Mouse (Mus musculus) forebrain, postnatal 0 days (tissue): Measurements from ENCODE around the gene Snx29. TPM values are rescaled to one million over a fixed set of nuclear protein-coding genes. Genes with fewer than 3 reads are reported as not detected.
"Not testable (repeated sequence)": the region's sequence is repeated elsewhere in the genome, so short reads cannot be mapped to it uniquely, and the experiment has no call there.

ENCODE experiments used
- ATAC-seq: fragments of 200-750 bp; cut with Nextera tagmentation; 2 replicates; pipeline ENCODE4 v1.8.0; 2017; ENCODE audit warnings: mild to moderate bottlenecking, moderate library complexity
- DNase-seq: peaks from one replicate; pipeline ENCODE4 v3.0.0-alpha.2; 2015
- H3K27ac ChIP-seq: fragments of 300-500 bp; sonication (generic); 2 replicates; pipeline ENCODE4 v1.5.1; 2014; ENCODE audit warnings: low read depth, mild to moderate bottlenecking, antibody characterized with exemption, low read length, moderate library complexity, mixed read lengths
- H3K27me3 ChIP-seq: fragments of 300-500 bp; sonication (generic); 2 replicates; pipeline ENCODE4 v1.6.1; 2014; ENCODE audit warnings: mild to moderate bottlenecking, low read length, mixed read lengths; ENCODE audit not compliant: insufficient read depth
- H3K36me3 ChIP-seq: fragments of 300-500 bp; sonication (generic); 2 replicates; pipeline ENCODE4 v1.6.1; 2014; ENCODE audit warnings: mild to moderate bottlenecking, moderate library complexity; ENCODE audit not compliant: insufficient read depth
- H3K4me1 ChIP-seq: fragments of 300-500 bp; sonication (generic); 2 replicates; pipeline ENCODE4 v1.6.1; 2014; ENCODE audit warnings: antibody characterized with exemption; ENCODE audit not compliant: insufficient read depth
- H3K4me2 ChIP-seq: fragments of 300-500 bp; sonication (generic); 2 replicates; pipeline ENCODE4 v1.6.1; 2014; ENCODE audit warnings: low read depth, mild to moderate bottlenecking, moderate library complexity
- H3K4me3 ChIP-seq: fragments of 300-500 bp; sonication (generic); 2 replicates; pipeline ENCODE4 v1.5.1; 2014; ENCODE audit warnings: low read depth, low read length, mixed read lengths
- H3K9ac ChIP-seq: fragments of 300-500 bp; sonication (generic); 2 replicates; pipeline ENCODE4 v1.6.1; 2014; ENCODE audit warnings: mild to moderate bottlenecking
- H3K9me3 ChIP-seq: fragments of 300-500 bp; sonication (generic); 2 replicates; pipeline ENCODE4 v1.6.1; 2016; ENCODE audit warnings: low read length
- CTCF ChIP-seq: sonication (generic); IDR thresholded peaks from 2 replicates; pipeline ENCODE4 v1.5.1; 2016; ENCODE audit warnings: antibody characterized with exemption, control low read depth, low read depth
- WGBS: fragments of 180-500 bp; shearing (Covaris S2); extraction: QIAGEN DNeasy Blood & Tissue Kit; methylation state at CpG from one replicate; pipeline ENCODE4 v1.1.7; 2014; 5-methylcytosine and 5-hydroxymethylcytosine counted together
- polyA plus RNA-seq: library from polyadenylated mRNA; unstranded; fragments of >200 nt; fragmentation: Nextera tagmentation; extraction: Ambion mirVana; gene quantifications from 2 replicates; pipeline ENCODE4 v1.2.1, GENCODE M21; 2015
- total RNA-seq: library from RNA; depleted of rRNA; stranded (reverse); fragments of >200 nt; gene quantifications from 2 replicates; pipeline ENCODE4 v1.2.3, GENCODE M21; 2014

The Snx29 gene
- total and polyA plus RNA-seq, 2 experiments from 2014 or later = 5.8 to 20.6 TPM

- not testable (repeated sequence) for H3K27ac ChIP-seq, H3K36me3 ChIP-seq, H3K4me3 ChIP-seq, DNase-seq, H3K4me1 ChIP-seq, H3K27me3 ChIP-seq, H3K4me2 ChIP-seq, H3K9me3 ChIP-seq, ATAC-seq, H3K9ac ChIP-seq
- WGBS = 75% methylated on average over 1 of the region's 1 CpGs
- peak; percentile 28; the same call in 1 of the 2 replicates for TF ChIP-seq CTCF
These were observed 25.0 kb upstream of the Snx29 start for GRCm38 (mm10) chr16:11297700-11298099.

- no peaks in the 10 kb centered on the region for H3K9me3 ChIP-seq
- no peak for ATAC-seq
- H3K36me3 ChIP-seq = no peaks in the 10 kb centered on the region
- H3K27ac ChIP-seq = no peak overlapping the region
- TF ChIP-seq CTCF = no peak
- no peaks in the 10 kb centered on the region for H3K27me3 ChIP-seq
- H3K4me2 ChIP-seq = no peak overlapping the region
- DNase-seq = no peak
- H3K4me3 ChIP-seq = no peak overlapping the region
- H3K9ac ChIP-seq = no peak overlapping the region
- no peaks in the 10 kb centered on the region for H3K4me1 ChIP-seq
These were observed 19.0 kb upstream of the Snx29 start for GRCm38 (mm10) chr16:11303741-11304140.

GRCm38 (mm10) chr16:11305531-11305930 is 17.2 kb upstream of the Snx29 start:
- ATAC-seq = no peak
- H3K4me3 ChIP-seq = no peak overlapping the region
- H3K9ac ChIP-seq = no peak overlapping the region
- no peak for DNase-seq
- H3K27ac ChIP-seq = no peak overlapping the region
- H3K4me2 ChIP-seq = no peak overlapping the region
- 88% methylated on average over 2 of the region's 2 CpGs for WGBS
- no peaks in the 10 kb centered on the region for H3K27me3 ChIP-seq
- no peak for TF ChIP-seq CTCF
- H3K9me3 ChIP-seq = no peaks in the 10 kb centered on the region
- no peaks in the 10 kb centered on the region for H3K36me3 ChIP-seq
- no peaks in the 10 kb centered on the region for H3K4me1 ChIP-seq

GRCm38 (mm10) chr16:11313512-11313911 is 9.2 kb upstream of the Snx29 start, which contains the start of gene Tnfrsf17:
Gene Tnfrsf17, plus strand, starts transcription at chr16:11313812.
- Histone ChIP-seq H3K9me3 (no peaks in the 10 kb centered on the region), H3K4me3 (no peak within 1 kb of the TSS), H3K36me3 (no peaks in the 10 kb centered on the region), H3K27me3 (no peaks in the 10 kb centered on the region), H3K4me1 (no peaks in the 10 kb centered on the region), H3K9ac (no peak within 1 kb of the TSS), H3K4me2 (no peak within 1 kb of the TSS), H3K27ac (no peak within 1 kb of the TSS)
- WGBS = 63% methylated on average over 7 of the region's 7 CpGs
- ATAC-seq (no peak), DNase-seq (no peak)
- no peak for TF ChIP-seq CTCF

GRCm38 (mm10) chr16:11315786-11316320 is 6.9 kb upstream of the Snx29 start:
- Histone ChIP-seq H3K4me1 (no peaks in the 10 kb centered on the region), H3K36me3 (no peaks in the 10 kb centered on the region)
- WGBS = 76% methylated on average over 5 of the region's 5 CpGs

GRCm38 (mm10) chr16:11316748-11317147 is 6.0 kb upstream of the Snx29 start:
- Histone ChIP-seq H3K9ac (no peak overlapping the region), H3K4me2 (no peak overlapping the region), H3K4me3 (no peak overlapping the region), H3K4me1 (no peaks in the 10 kb centered on the region), H3K27me3 (no peaks in the 10 kb centered on the region), H3K27ac (no peak overlapping the region), H3K9me3 (no peaks in the 10 kb centered on the region), H3K36me3 (no peaks in the 10 kb centered on the region)
- TF ChIP-seq CTCF = peak; percentile 20; the same call in 1 of the 2 replicates
- WGBS = 71% methylated on average over 5 of the region's 5 CpGs
- ATAC-seq (no peak), DNase-seq (no peak)

More at GRCm38 (mm10) chr16:11315786-11316320, 6.9 kb upstream of the Snx29 start:
- no peak overlapping the region for H3K4me3 ChIP-seq
- no peak for DNase-seq
- ATAC-seq = no peak
- no peaks in the 10 kb centered on the region for H3K27me3 ChIP-seq
- H3K9ac ChIP-seq = no peak overlapping the region
- TF ChIP-seq CTCF = no peak
- no peak overlapping the region for H3K27ac ChIP-seq
- H3K4me2 ChIP-seq = no peak overlapping the region
- H3K9me3 ChIP-seq = no peaks in the 10 kb centered on the region

GRCm38 (mm10) chr16:11317324-11317723 is 5.4 kb upstream of the Snx29 start:
- H3K4me2 ChIP-seq = no peak overlapping the region
- no peak for TF ChIP-seq CTCF
- H3K27ac ChIP-seq = no peak overlapping the region
- no peaks in the 10 kb centered on the region for H3K36me3 ChIP-seq
- no peaks in the 10 kb centered on the region for H3K27me3 ChIP-seq
- WGBS = 72% methylated on average over 6 of the region's 6 CpGs
- no peaks in the 10 kb centered on the region for H3K9me3 ChIP-seq
- ATAC-seq = no peak
- DNase-seq = no peak
- H3K9ac ChIP-seq = no peak overlapping the region
- no peak overlapping the region for H3K4me3 ChIP-seq
- H3K4me1 ChIP-seq = no peaks in the 10 kb centered on the region
